Mouse (Mus musculus) forebrain, embryonic 10.5 days (tissue): ENCODE results near the gene Hecw2. TPM values are rescaled to one million over a fixed set of nuclear protein-coding genes. Genes with fewer than 3 reads are reported as not detected.

Experiments
- DNase-seq: peaks from one replicate; pipeline ENCODE4 v3.0.0-alpha.2; 2017; ENCODE audit warnings: low spot score; ENCODE audit errors: extremely low spot score
- H3K27ac ChIP-seq: fragments of 300-500 bp; sonication (generic); 2 replicates; pipeline ENCODE4 v1.5.1; 2016; ENCODE audit warnings: mild to moderate bottlenecking
- H3K27me3 ChIP-seq: fragments of 300-500 bp; sonication (generic); 2 replicates; pipeline ENCODE4 v1.6.1; 2016; ENCODE audit warnings: mild to moderate bottlenecking; ENCODE audit not compliant: poor library complexity, severe bottlenecking
- H3K36me3 ChIP-seq: fragments of 300-500 bp; sonication (generic); replicated peaks from 2 replicates; pipeline ENCODE4 v1.6.1; 2016; ENCODE audit warnings: mild to moderate bottlenecking, moderate library complexity
- H3K4me1 ChIP-seq: fragments of 300-500 bp; sonication (generic); 2 replicates; pipeline ENCODE4 v1.6.1; 2016
- H3K4me3 ChIP-seq: fragments of 300-500 bp; sonication (generic); 2 replicates; pipeline ENCODE4 v1.5.1; 2016; ENCODE audit warnings: mild to moderate bottlenecking, moderate library complexity
- H3K9me3 ChIP-seq: fragments of 300-500 bp; sonication (generic); 2 replicates; pipeline ENCODE4 v1.6.1; 2016; ENCODE audit warnings: mild to moderate bottlenecking, moderate library complexity
- WGBS: fragments of 180-500 bp; shearing (Covaris S2); methylation state at CpG from one replicate; pipeline ENCODE4 v1.1.7; 2016; 5-methylcytosine and 5-hydroxymethylcytosine counted together
- polyA plus RNA-seq: library from polyadenylated mRNA; unstranded; fragments of >200 nt; fragmentation: Nextera tagmentation; extraction: Ambion mirVana; gene quantifications from 2 replicates; pipeline ENCODE4 v1.2.1, GENCODE M21; 2016

The Hecw2 gene
- polyA plus RNA-seq, 1 experiment from 2014 or later, result 3.2 TPM

DNA sequence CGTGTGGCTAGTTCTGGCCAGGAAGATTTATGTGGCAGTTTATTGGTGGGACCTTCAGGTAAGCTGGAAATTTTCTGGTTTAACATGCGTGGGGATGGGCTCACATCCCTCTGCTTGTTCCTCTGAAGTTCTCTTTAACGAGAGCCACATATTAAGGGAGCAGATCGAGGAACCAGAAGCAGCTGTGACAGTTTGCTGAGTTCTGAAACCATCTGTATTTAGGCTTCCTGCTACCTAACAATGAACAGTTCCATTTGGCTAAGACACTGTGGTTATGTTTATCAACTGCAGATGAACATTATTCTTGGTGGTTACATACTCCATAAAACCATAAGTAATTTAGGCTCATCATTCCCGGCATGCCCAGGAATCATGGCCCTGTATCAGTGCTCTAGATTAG, 242.6 kb downstream of the Hecw2 start:
- H3K4me1 ChIP-seq, result no peaks in the 10 kb centered on the region
- H3K9me3 ChIP-seq, result no peaks in the 10 kb centered on the region
- 81% methylated on average over 5 of the region's 5 CpGs for WGBS
- DNase-seq, result no peak
- no peak overlapping the region for H3K27ac ChIP-seq
- no peaks in the 10 kb centered on the region for H3K27me3 ChIP-seq
- no peak overlapping the region for H3K4me3 ChIP-seq
- H3K36me3 ChIP-seq, result no peaks in the 10 kb centered on the region

DNA sequence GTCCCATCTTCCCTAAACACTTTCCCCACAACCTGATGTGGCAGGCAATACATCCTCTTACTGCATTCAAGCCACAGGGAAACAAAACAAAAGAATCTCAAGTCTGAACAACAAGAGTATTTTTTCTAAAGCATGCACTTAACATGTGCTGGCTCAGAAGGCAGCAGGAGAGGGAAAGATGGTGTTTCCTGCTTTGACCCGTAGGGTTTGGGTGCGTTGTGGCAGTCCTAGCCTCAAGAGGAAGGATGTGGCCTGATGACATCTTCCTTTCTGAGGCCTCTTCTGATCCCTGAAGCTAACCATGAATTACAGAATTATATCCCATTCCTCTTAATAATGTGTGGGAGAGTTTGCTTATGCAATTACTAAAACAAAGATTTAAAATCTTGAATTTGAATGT, 249.2 kb downstream of the Hecw2 start:
- H3K4me1 ChIP-seq, result peaks cover 8% of the 10 kb centered on the region
- no peak for DNase-seq
- H3K27me3 ChIP-seq, result peaks cover 13% of the 10 kb centered on the region
- no peaks in the 10 kb centered on the region for H3K9me3 ChIP-seq
- 81% methylated on average over 2 of the region's 2 CpGs for WGBS
- H3K36me3 ChIP-seq, result no peaks in the 10 kb centered on the region
- no peak overlapping the region for H3K27ac ChIP-seq
- H3K4me3 ChIP-seq, result no peak overlapping the region

DNA sequence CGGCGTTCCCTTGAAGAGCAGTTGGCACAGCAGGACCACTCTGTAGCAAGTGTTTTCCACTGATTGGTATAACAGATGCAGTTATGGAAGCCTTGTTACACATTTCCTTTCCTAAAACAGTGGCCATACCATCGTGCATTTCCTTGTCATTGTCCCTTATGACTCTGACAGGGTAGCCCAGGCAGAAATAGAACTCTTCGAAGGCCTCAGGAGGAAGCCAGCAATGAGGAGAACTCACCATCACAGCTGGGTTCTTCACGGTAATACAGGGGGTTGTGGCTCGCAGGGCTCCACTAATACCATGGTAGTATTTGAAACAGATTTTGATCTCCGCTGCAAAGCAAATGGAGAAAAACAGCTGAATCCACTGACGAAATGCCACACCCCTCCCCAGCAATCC, 252.5 kb downstream of the Hecw2 start:
- Histone ChIP-seq H3K27me3 (peaks cover 26% of the 10 kb centered on the region), H3K4me1 (peaks cover 17% of the 10 kb centered on the region), H3K9me3 (no peaks in the 10 kb centered on the region), H3K4me3 (no peak overlapping the region), H3K36me3 (no peaks in the 10 kb centered on the region), H3K27ac (no peak overlapping the region)
- DNase-seq, result no peak
- 84% methylated on average over 8 of the region's 8 CpGs for WGBS

DNA sequence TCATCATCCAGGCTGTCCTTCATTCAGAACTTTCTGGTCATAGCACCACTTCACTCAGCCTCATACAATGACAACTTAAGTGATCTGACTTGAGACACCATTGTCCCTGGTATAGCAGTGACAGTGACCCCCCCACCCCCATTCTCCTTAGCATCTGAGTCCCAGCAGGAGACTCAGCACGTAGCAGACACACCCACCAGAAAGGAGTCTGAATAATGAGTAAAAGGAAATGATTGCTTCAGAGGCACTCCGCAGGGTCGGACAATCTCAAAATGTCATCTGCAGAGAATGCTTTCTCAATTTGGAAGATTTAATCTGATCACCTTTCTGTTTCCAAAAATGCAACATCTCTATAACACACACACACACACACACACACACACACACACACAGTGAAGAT, 253.4 kb downstream of the Hecw2 start:
- Histone ChIP-seq H3K27ac (no peak overlapping the region), H3K9me3 (no peaks in the 10 kb centered on the region), H3K36me3 (no peaks in the 10 kb centered on the region), H3K27me3 (peaks cover 26% of the 10 kb centered on the region), H3K4me3 (no peak overlapping the region), H3K4me1 (peaks cover 17% of the 10 kb centered on the region)
- DNase-seq, result no peak
- WGBS, result 57% methylated on average over 3 of the region's 3 CpGs

DNA sequence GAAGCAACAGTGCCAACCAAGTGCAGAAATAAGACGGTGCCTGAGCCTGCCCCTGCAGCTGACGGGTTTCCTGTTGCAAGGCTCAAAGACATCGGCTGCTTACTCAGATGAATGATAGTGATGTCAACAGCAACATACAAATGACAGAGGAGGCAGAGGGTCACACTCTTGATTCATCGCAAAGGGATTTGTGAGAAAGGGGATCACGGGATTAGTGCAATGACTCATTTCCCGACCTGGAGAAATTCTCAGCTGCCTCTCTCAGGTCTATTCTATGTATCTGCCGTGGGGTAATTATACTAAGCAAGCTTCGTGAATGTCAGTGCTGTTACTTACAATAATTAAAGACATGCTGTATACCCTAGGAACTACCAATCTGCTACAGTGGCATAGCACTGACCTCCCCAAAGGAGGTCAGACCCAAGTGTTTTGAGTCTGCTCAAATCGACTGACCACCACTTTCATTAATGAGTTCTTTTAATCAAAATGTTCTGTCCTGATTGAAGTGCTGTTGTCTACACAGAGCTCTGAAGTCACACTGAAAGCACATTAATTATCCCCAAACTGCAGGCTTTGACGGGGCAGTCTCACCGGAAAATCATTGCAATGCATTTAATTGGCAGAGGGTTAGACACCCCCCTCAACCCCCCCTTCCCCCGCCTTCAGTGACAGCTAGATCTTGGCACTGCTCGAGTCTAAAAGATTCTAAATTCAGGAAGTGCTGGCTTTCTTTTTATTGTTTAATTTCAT, 254.5 kb downstream of the Hecw2 start:
- H3K9me3 ChIP-seq, result no peaks in the 10 kb centered on the region
- WGBS, result 26% methylated on average over 13 of the region's 13 CpGs
- H3K27ac ChIP-seq, result no peak overlapping the region
- DNase-seq, result no peak
- peaks cover 17% of the 10 kb centered on the region for H3K4me1 ChIP-seq
- H3K36me3 ChIP-seq, result no peaks in the 10 kb centered on the region
- H3K4me3 ChIP-seq, result no peak overlapping the region; the same call in 1 of the 2 replicates
- H3K27me3 ChIP-seq, result peaks cover 26% of the 10 kb centered on the region

DNA sequence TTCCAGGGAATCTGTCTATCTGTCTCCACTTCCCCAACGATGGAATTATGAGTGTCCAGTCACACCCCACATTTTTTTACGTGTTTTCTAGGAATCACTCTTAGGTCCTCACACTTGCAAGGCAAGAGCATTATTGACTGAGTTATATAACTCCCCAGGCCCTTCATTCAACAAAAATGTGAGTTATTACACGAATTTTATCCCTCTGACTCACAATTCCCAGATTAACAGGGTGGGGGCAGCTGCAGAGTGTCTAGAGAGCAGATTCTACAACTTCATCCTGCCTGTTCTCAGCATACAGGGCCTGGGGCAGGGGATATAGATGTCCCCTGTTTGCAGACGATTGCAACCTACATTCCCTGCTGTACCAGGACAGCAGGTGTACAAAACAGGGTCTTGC, 255.7 kb downstream of the Hecw2 start:
- no peak overlapping the region for H3K4me3 ChIP-seq
- no peaks in the 10 kb centered on the region for H3K9me3 ChIP-seq
- peaks cover 26% of the 10 kb centered on the region for H3K27me3 ChIP-seq
- DNase-seq, result no peak
- H3K27ac ChIP-seq, result no peak overlapping the region
- peaks cover 17% of the 10 kb centered on the region for H3K4me1 ChIP-seq
- 84% methylated on average over 4 of the region's 4 CpGs for WGBS
- no peaks in the 10 kb centered on the region for H3K36me3 ChIP-seq

DNA sequence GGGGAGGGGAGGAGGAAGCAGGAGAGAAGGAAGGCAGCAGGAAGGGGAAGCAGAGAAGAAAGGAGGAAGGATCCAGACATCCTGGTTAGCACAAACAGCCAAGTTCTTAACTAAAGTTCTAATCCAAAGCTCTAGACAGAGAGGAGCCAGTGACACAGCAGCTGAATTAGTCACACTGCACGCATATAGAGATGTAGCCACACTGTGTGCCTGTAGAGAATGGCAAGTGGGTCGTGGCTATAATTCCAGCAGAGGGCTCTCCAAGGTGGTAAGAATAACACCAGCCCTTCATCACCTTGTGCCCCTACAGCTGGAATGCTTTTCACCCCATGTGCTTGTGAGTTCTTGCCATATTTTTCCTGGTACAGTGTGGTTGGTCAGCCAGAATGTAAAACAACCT, 261.7 kb downstream of the Hecw2 start:
- H3K4me3 ChIP-seq, result no peak overlapping the region
- H3K36me3 ChIP-seq, result no peaks in the 10 kb centered on the region
- DNase-seq, result no peak
- H3K27ac ChIP-seq, result no peak overlapping the region
- whole genome bisulfite sequencing, result 67% methylated on average over 2 of the region's 2 CpGs
- H3K9me3 ChIP-seq, result no peaks in the 10 kb centered on the region
- 0 out of 2 replicates have a peak, but pooled peaks cover under 1% of the 10 kb centered on the region for H3K27me3 ChIP-seq
- no peaks in the 10 kb centered on the region for H3K4me1 ChIP-seq

DNA sequence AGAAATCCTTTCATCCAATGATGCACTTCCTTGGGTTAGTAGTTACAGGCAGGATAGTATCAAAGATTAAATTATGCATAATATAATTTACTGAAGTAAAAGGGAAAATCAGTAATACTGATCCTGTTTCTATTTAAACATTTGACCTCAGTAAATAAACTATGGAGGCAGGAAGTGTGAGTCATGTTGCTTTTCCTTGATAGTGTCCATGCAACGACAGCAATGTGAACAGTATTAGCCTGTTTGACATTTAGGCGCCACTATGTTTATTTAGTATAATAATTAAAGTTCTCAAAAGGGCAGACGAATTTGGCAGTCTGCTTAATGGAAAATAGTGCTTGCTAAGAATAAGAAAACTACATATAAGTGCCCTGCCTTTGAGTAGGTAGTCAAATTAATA, 263.7 kb downstream of the Hecw2 start:
- Histone ChIP-seq H3K4me1 (no peaks in the 10 kb centered on the region), H3K27me3 (peaks cover 11% of the 10 kb centered on the region), H3K4me3 (no peak overlapping the region), H3K27ac (no peak overlapping the region), H3K36me3 (no peaks in the 10 kb centered on the region), H3K9me3 (no peaks in the 10 kb centered on the region)
- WGBS, result 83% methylated on average over 3 of the region's 3 CpGs
- no peak for DNase-seq

DNA sequence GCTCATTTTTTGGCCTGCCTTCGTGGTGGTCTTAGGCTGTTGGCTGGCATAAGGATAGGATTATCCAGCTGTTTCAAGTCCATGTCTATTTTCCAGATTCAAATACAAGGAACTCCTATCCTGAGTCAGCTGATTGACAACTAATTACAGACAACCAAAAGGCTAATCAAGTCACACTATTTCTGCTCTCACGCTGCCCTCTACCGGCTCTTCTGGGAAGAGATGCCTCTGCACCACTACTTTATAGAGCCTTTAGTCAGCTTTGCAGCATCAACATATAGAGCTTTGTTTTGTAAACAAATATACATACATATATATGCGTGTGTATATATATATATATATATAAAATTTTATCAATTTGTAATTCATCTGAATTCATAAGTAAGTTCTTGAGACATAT, 267.4 kb downstream of the Hecw2 start:
- peaks cover 29% of the 10 kb centered on the region for H3K27me3 ChIP-seq
- no peak overlapping the region for H3K27ac ChIP-seq
- H3K4me3 ChIP-seq, result no peak overlapping the region
- DNase-seq, result peak; percentile 14
- no peaks in the 10 kb centered on the region for H3K9me3 ChIP-seq
- H3K36me3 ChIP-seq, result no peaks in the 10 kb centered on the region
- WGBS, result 21% methylated on average over 4 of the region's 4 CpGs
- no peaks in the 10 kb centered on the region; the same call in 1 of the 2 replicates for H3K4me1 ChIP-seq

DNA sequence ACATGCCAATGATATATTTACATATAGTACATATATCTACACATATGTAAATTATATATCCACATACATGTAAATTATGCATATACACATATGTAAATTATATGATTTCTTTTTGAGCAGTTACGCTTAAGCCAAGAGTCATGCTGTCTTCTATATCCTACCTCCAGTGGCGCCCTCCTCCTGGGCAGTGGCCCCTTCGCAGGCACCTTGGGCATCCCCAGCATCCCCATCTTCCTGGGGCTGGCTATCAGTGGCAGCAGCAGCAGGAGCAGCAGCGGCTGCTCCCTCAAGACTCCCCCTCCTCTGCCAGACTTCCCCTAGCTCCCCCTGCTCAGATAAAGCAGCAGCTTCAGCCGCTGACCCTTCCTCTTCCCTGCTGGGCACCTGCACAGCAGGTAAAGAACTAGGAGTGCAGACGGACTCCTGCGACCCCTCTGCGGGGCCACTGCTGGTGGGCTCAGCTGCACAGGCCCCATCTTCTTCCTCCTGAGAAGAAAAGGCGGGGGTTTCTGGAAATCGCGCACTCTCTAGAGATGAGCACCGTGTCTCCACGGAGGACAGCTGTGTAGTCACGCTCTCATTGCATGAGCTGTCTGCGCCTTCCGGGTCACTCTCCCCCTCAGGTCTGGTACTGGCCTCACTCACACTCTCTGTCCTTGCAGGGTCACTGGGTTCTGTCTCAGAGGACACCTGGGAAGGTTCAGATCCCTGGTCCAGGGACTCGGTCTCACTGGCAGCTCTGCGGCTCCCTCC, 269.6 kb downstream of the Hecw2 start:
- no peaks in the 10 kb centered on the region for H3K9me3 ChIP-seq
- WGBS, result 33% methylated on average over 18 of the region's 18 CpGs
- peak; percentile 13 for DNase-seq
- peaks cover 29% of the 10 kb centered on the region for H3K27me3 ChIP-seq
- H3K27ac ChIP-seq, result no peak overlapping the region
- no peaks in the 10 kb centered on the region for H3K36me3 ChIP-seq
- no peaks in the 10 kb centered on the region; the same call in 1 of the 2 replicates for H3K4me1 ChIP-seq
- no peak overlapping the region for H3K4me3 ChIP-seq

DNA sequence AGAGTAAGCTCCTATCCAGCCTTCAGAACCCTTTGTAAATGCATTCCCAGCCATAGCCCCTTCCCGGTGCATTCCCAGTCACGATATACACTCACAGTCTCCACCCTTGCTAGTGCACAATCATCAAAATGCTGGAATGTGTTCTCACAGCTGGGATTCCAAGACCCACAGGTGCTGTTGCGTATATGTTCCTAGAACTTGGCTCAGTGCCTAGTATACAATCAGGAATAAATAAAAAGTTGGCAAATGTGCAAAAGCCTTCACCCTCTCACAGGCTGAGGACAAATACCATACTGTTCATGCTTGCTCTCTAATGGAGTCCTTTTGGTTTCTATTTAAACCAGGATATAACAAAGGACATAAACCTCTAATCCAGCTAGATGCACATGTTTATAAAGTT, 283.1 kb downstream of the Hecw2 start:
- H3K4me3 ChIP-seq, result no peak overlapping the region
- no peaks in the 10 kb centered on the region for H3K27me3 ChIP-seq
- H3K4me1 ChIP-seq, result no peaks in the 10 kb centered on the region
- WGBS, result 94% methylated on average over 3 of the region's 3 CpGs
- no peaks in the 10 kb centered on the region for H3K36me3 ChIP-seq
- H3K27ac ChIP-seq, result no peak overlapping the region
- DNase-seq, result no peak
- H3K9me3 ChIP-seq, result no peaks in the 10 kb centered on the region

DNA sequence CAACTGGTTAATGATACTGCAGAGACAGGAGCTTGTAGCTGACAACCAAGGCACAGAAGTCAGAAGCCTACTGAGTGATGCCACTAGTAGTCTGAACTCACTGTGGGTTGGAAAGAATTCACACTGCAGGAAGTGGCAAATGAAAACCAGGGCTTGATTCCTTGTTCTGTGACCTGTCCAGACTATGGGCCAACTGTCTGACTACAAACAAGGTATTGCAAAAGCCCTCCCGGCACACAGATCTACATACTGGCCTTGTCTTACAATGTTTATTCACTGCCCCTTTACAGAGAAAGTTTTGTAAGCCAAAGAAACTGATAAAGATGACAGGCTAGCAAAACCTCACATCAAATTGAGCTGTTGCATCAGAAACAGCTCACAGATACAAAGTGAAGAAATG, 284.7 kb downstream of the Hecw2 start:
- Histone ChIP-seq H3K9me3 (no peaks in the 10 kb centered on the region), H3K4me1 (no peaks in the 10 kb centered on the region), H3K27ac (no peak overlapping the region), H3K4me3 (no peak overlapping the region), H3K27me3 (no peaks in the 10 kb centered on the region), H3K36me3 (no peaks in the 10 kb centered on the region)
- WGBS, result 74% methylated on average over 1 of the region's 1 CpGs
- no peak for DNase-seq

DNA sequence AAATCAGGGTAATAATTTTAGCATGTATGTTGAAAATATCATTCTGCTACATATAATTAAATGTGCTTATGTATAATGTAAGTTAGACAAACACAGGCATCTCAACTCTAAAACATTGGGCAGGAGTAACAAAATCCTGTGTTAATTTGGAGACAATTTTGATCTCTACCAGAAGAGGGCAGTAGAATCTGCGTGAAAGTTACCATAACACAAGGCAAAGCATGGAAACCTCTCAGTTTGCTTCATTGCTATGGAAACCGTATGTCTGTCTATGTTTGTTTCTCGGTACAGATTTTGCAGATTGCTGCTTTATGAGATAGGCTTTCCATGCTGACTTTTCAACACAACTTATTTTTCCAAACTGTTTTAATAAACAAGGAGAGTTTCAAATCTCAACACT, 285.9 kb downstream of the Hecw2 start:
- no peak overlapping the region for H3K4me3 ChIP-seq
- no peaks in the 10 kb centered on the region for H3K4me1 ChIP-seq
- H3K27me3 ChIP-seq, result no peaks in the 10 kb centered on the region
- no peak for DNase-seq
- no peak overlapping the region for H3K27ac ChIP-seq
- 37% methylated on average over 3 of the region's 3 CpGs for WGBS
- H3K36me3 ChIP-seq, result no peaks in the 10 kb centered on the region
- H3K9me3 ChIP-seq, result no peaks in the 10 kb centered on the region
